Mouse (Mus musculus) embryonic facial prominence, embryonic 14.5 days (tissue): ENCODE measurements around the gene Grm5. TPM values are rescaled to one million over a fixed set of nuclear protein-coding genes. Genes with fewer than 3 reads are reported as not detected.

Source experiments
- ATAC-seq: fragments of 200-750 bp; cut with Nextera tagmentation; 2 replicates; pipeline ENCODE4 v1.8.0; 2017; ENCODE audit warnings: low read depth, moderate number of reproducible peaks, moderate TSS enrichment
- DNase-seq: peaks from one replicate; pipeline ENCODE4 v3.0.0-alpha.2; 2015; ENCODE audit warnings: low spot score
- H3K27ac ChIP-seq: fragments of 300-500 bp; sonication (generic); replicated peaks from 2 replicates; pipeline ENCODE4 v1.5.1; 2014; ENCODE audit warnings: low read depth, mild to moderate bottlenecking, low read length, moderate library complexity
- H3K27me3 ChIP-seq: fragments of 300-500 bp; sonication (generic); replicated peaks from 2 replicates; pipeline ENCODE4 v1.6.1; 2014; ENCODE audit warnings: low read length; ENCODE audit not compliant: control insufficient read depth, insufficient read depth
- H3K36me3 ChIP-seq: fragments of 300-500 bp; sonication (generic); 2 replicates; pipeline ENCODE4 v1.6.1; 2014; ENCODE audit warnings: low read length, mixed read lengths; ENCODE audit not compliant: control insufficient read depth, insufficient read depth
- H3K4me1 ChIP-seq: fragments of 300-500 bp; sonication (generic); 2 replicates; pipeline ENCODE4 v1.6.1; 2014; ENCODE audit warnings: antibody characterized with exemption, low read length; ENCODE audit not compliant: control insufficient read depth, insufficient read depth
- H3K4me2 ChIP-seq: fragments of 300-500 bp; sonication (generic); 2 replicates; pipeline ENCODE4 v1.6.1; 2014; ENCODE audit warnings: low read depth, mild to moderate bottlenecking, low read length, moderate library complexity, mixed read lengths
- H3K4me3 ChIP-seq: fragments of 300-500 bp; sonication (generic); 2 replicates; pipeline ENCODE4 v1.5.1; 2014; ENCODE audit warnings: low read depth, mild to moderate bottlenecking, low read length
- H3K9ac ChIP-seq: fragments of 300-500 bp; sonication (generic); 2 replicates; pipeline ENCODE4 v1.6.1; 2014; ENCODE audit warnings: low read depth, mild to moderate bottlenecking, low read length, moderate library complexity, mixed read lengths
- H3K9me3 ChIP-seq: fragments of 300-500 bp; sonication (generic); 2 replicates; pipeline ENCODE4 v1.6.1; 2016; ENCODE audit warnings: low read length; ENCODE audit not compliant: control insufficient read depth
- WGBS: fragments of 180-500 bp; shearing (Covaris S2); extraction: QIAGEN DNeasy Blood & Tissue Kit; methylation state at CpG from one replicate; pipeline ENCODE4 v1.1.7; 2014; 5-methylcytosine and 5-hydroxymethylcytosine counted together
- polyA plus RNA-seq: library from polyadenylated mRNA; unstranded; fragments of >200 nt; fragmentation: Nextera tagmentation; extraction: Ambion mirVana; gene quantifications from 2 replicates; pipeline ENCODE4 v1.2.1, GENCODE M21; 2014

Gene Grm5
- polyA plus RNA-seq, 1 experiment from 2014 or later, result 0.07 TPM

GRCm38 (mm10) chr7:88159542-88160241 lies 575.7 kb downstream of the Grm5 start:
- DNase-seq (peak; percentile 27), ATAC-seq (no peak; the same call in 1 of the 2 replicates)
- H3K9ac ChIP-seq, result no peak overlapping the region
- no peak overlapping the region for H3K4me2 ChIP-seq
- 59% methylated on average over 1 of the region's 1 CpGs for WGBS
- H3K4me3 ChIP-seq, result no peak overlapping the region
- H3K27ac ChIP-seq, result no peak overlapping the region
- no peaks in the 10 kb centered on the region for H3K4me1 ChIP-seq
- H3K36me3 ChIP-seq, result no peaks in the 10 kb centered on the region
- H3K9me3 ChIP-seq, result no peaks in the 10 kb centered on the region
- no peaks in the 10 kb centered on the region for H3K27me3 ChIP-seq

- ATAC-seq, result no peak
- DNase-seq, result no peak
- Histone ChIP-seq H3K27ac (no peak overlapping the region), H3K36me3 (no peaks in the 10 kb centered on the region), H3K9me3 (no peaks in the 10 kb centered on the region), H3K4me1 (no peaks in the 10 kb centered on the region), H3K9ac (no peak overlapping the region), H3K4me2 (no peak overlapping the region), H3K4me3 (no peak overlapping the region), H3K27me3 (no peaks in the 10 kb centered on the region)
- WGBS, result 89% methylated on average over 2 of the region's 2 CpGs
These were observed 577.6 kb downstream of the Grm5 start for GRCm38 (mm10) chr7:88161586-88161985.

Other genes starting within 250 kb of the Grm5 start
- 1.3 and 1.7 TPM in 2 replicates for gene Tyr, start 90.7 kb upstream of the Grm5 start, polyA plus RNA-seq